Mouse (Mus musculus) lung, embryonic 16.5 days (tissue): ENCODE results near the gene Gm26620. TPM values are rescaled to one million over a fixed set of nuclear protein-coding genes. Genes with fewer than 3 reads are reported as not detected.

ENCODE experiments used
- polyA plus RNA-seq: library from polyadenylated mRNA; unstranded; fragments of >200 nt; fragmentation: Nextera tagmentation; extraction: Ambion mirVana; gene quantifications from 2 replicates; pipeline ENCODE4 v1.2.1, GENCODE M21; 2015

Gene Gm26620
- polyA plus RNA-seq, 1 experiment from 2014 or later, result 0.20 TPM

Other genes with a start within 250 kb of the Gm26620 start
- 21.9 TPM in 2 replicates for gene Olfml2b, start 240.5 kb upstream of the Gm26620 start, polyA plus RNA-seq
- gene Atf6, start 17.3 kb upstream of the Gm26620 start, polyA plus RNA-seq, result 10.5 and 11.1 TPM in 2 replicates
- 29.2 and 34.7 TPM in 2 replicates for gene Dusp12, start 475 bp downstream of the Gm26620 start, polyA plus RNA-seq
- not detected in 2 replicates for gene Fcrlb, start 27.9 kb downstream of the Gm26620 start, polyA plus RNA-seq
- not detected in 2 replicates for gene Fcrla, start 42.5 kb downstream of the Gm26620 start, polyA plus RNA-seq
- 3.0 and 4.2 TPM in 2 replicates for gene Fcgr2b, start 91.5 kb downstream of the Gm26620 start, polyA plus RNA-seq
- 0.39 and 0.84 TPM in 2 replicates for gene Fcgr4, start 133.9 kb downstream of the Gm26620 start, polyA plus RNA-seq
- gene Fcgr3, start 179.9 kb downstream of the Gm26620 start, polyA plus RNA-seq, result 12.7 and 19.3 TPM in 2 replicates
- 15.7 and 20.4 TPM in 2 replicates for gene Cfap126, start 228.9 kb downstream of the Gm26620 start, polyA plus RNA-seq